Mouse (Mus musculus) small intestine, adult 2 months (tissue): Measurements from ENCODE around the gene Iqcf1.

Source experiments
- CTCF ChIP-seq: fragments of 200-500 bp; IDR thresholded peaks from 2 replicates; pipeline ENCODE4 v1.5.1; 2012; ENCODE audit warnings: low read depth, mild to moderate bottlenecking, control low read depth, inconsistent platforms, low read length, moderate library complexity, mixed read lengths; ENCODE audit not compliant: insufficient replicate concordance, insufficient read length; ENCODE audit errors: extremely low read depth
- POLR2A ChIP-seq: fragments of 200-500 bp; IDR thresholded peaks from 2 replicates; pipeline ENCODE4 v1.6.1; 2012; ENCODE audit warnings: low read depth, mild to moderate bottlenecking, control low read depth, inconsistent platforms, low read length, moderate library complexity

GRCm38 (mm10) chr9:106461641-106462429, 37.9 kb upstream of the Iqcf1 start:
- no peak for TF ChIP-seq CTCF
- TF ChIP-seq POLR2A, result no peak
